8 mouse cellular contexts compared by ENCODE assay signal in genomic region chr1:51445854-51446460, GRCm38 (mm10). TPM values are rescaled to one million over a fixed set of nuclear protein-coding genes. Genes with fewer than 3 reads are reported as not detected.
DNase-seq lines count a peak whose midpoint lies in the region; ATAC-seq and TF ChIP-seq lines count a peak whose summit lies in the region.
"Had no signal": no experiment of that assay in that cellular context is flagged by ENCODE, and none has a peak within 500 bp of the region (broad histone marks: within the 10 kb centered on the region; RNA-seq: fewer than 3 reads in every experiment).

No protein-coding gene starts in this region.

- WGBS in liver, postnatal 0 days (ENCODE audit: insufficient replicate concordance), result 60% methylated on average over 9 of the region's 9 CpGs

- no peaks in the 10 kb centered on the region for H3K9me3 ChIP-seq in liver, postnatal 0 days (ENCODE audit: low read length)
- H3K9me3 ChIP-seq: liver, embryonic 15.5 days had no signal

- no peak overlapping the region for H3K4me3 ChIP-seq in liver, postnatal 0 days (ENCODE audit: low read depth, low read length)
- H3K4me3 ChIP-seq: liver, embryonic 15.5 days had no signal

- H3K4me2 ChIP-seq in liver, postnatal 0 days (ENCODE audit: low read depth, low read length), result no peak overlapping the region
- H3K4me2 ChIP-seq: liver, embryonic 15.5 days had no signal

- TF ChIP-seq EP300 in liver, postnatal 0 days (IDR thresholded peaks at IDR 0.05; ENCODE audit: low read depth), result no peak

- ATAC-seq in liver, postnatal 0 days, result no peak
- ATAC-seq in erythroblast, adult 5-6 weeks (replicated peaks; ENCODE audit: low FRiP score, poor library complexity, severe bottlenecking), result no peak

- peak; percentile 87 for DNase-seq in brain, embryonic 14.5 days (ENCODE audit: low read depth)
- DNase-seq in cerebellum, adult 11-12 months, result peak; percentile 73
- peak; percentile 50 for DNase-seq in kidney, adult 18-20 months
- peak; percentile 31 for DNase-seq in mesoderm, embryonic 11.5 days (ENCODE audit: low read depth, low spot score)
- no peak for DNase-seq in liver, postnatal 0 days
- DNase-seq in adrenal gland, adult 2 months, result no peak

- H3K9ac ChIP-seq in liver, postnatal 0 days (replicated peaks), result no peak overlapping the region
- H3K9ac ChIP-seq: liver, embryonic 15.5 days had no signal

- no peak overlapping the region for H3K27ac ChIP-seq in liver, postnatal 0 days (ENCODE audit: low read depth)
- H3K27ac ChIP-seq: liver, embryonic 15.5 days had no signal

- H3K27me3 ChIP-seq in liver, postnatal 0 days (ENCODE audit: insufficient read depth, low read length), result no peaks in the 10 kb centered on the region
- H3K27me3 ChIP-seq: liver, embryonic 15.5 days had no signal

- peak; percentile 36; the same call in 1 of the 2 replicates for TF ChIP-seq CTCF in brain, embryonic 14.5 days (IDR thresholded peaks at IDR 0.05; ENCODE audit: borderline replicate concordance, extremely low read depth, insufficient read depth, insufficient read length)
- no peak for TF ChIP-seq CTCF in liver, postnatal 0 days (IDR thresholded peaks at IDR 0.05; ENCODE audit: low read depth)

- H3K4me1 ChIP-seq in liver, postnatal 0 days (ENCODE audit: insufficient read depth), result no peaks in the 10 kb centered on the region; the same call in 1 of the 2 replicates
- H3K4me1 ChIP-seq: liver, embryonic 15.5 days had no signal

- H3K36me3 ChIP-seq in liver, postnatal 0 days (replicated peaks; ENCODE audit: insufficient read depth, low read length), result no peaks in the 10 kb centered on the region
- H3K36me3 ChIP-seq: liver, embryonic 15.5 days had no signal

- TF ChIP-seq POLR2A in brain, embryonic 14.5 days (IDR thresholded peaks at IDR 0.05; ENCODE audit: borderline replicate concordance, extremely low read depth, insufficient read depth, insufficient read length, poor library complexity, severe bottlenecking), result no peak

RNA-seq across cellular contexts. Expression of gene Nabp1, which starts 32.3 kb away (rescaled TPM):
- 6.8 and 7.1 TPM in 2 replicates for polyA plus RNA-seq in brain, embryonic 14.5 days (2012; rRNA removed)
- 6.2 and 7.2 TPM in 2 replicates for polyA plus RNA-seq in liver, postnatal 0 days (2015; fragmentation: Nextera tagmentation; extraction: Ambion mirVana)
- 10 to 100 TPM; 51.2 to 66.1 TPM for total RNA-seq in adrenal gland, adult 2 months (2021)
- polyA plus RNA-seq in adrenal gland, adult 2 months (2012; rRNA removed), result 12.9 and 17.2 TPM in 2 replicates
- 26.7 and 28.2 TPM in 2 replicates for total RNA-seq in erythroblast, adult 5-6 weeks (2015; ENCODE audit: low replicate concordance)
- total RNA-seq in erythroblast, adult 5-6 weeks (2017; ENCODE audit: low replicate concordance), result 18.1 and 28.2 TPM in 2 replicates

Comparison
In these comparisons a context has a peak if more than half of its experiments do, and no peak if none do; other contexts are left out.
1. DNase-seq: peak in brain, embryonic 14.5 days (single experiment), cerebellum, adult 11-12 months (single experiment), kidney, adult 18-20 months (single experiment) and mesoderm, embryonic 11.5 days (single experiment); none in liver, postnatal 0 days (single experiment) and adrenal gland, adult 2 months (single experiment).